In genomic region chr10:121419640-121420470, GRCm38 (mm10) we compare ENCODE assay signal across 8 mouse cellular contexts. TPM values are rescaled to one million over a fixed set of nuclear protein-coding genes. Genes with fewer than 3 reads are reported as not detected.
A peak's percentile ranks its signal among the peaks of the same experiment; 100 is the strongest.
DNase-seq lines count a peak whose midpoint lies in the region; ATAC-seq and TF ChIP-seq lines count a peak whose summit lies in the region.

No protein-coding gene starts in this region.

- H3K27me3 ChIP-seq in heart, embryonic 12.5 days (replicated peaks): no peaks in the 10 kb centered on the region
- no peaks in the 10 kb centered on the region for H3K27me3 ChIP-seq in intestine, postnatal 0 days (replicated peaks; ENCODE audit: control insufficient read depth, insufficient read depth, low read length)

- H3K4me3 ChIP-seq in heart, embryonic 12.5 days: no peak overlapping the region
- H3K4me3 ChIP-seq in intestine, postnatal 0 days (ENCODE audit: low read depth, low read length): no peak overlapping the region

- peaks cover 72% of the 10 kb centered on the region for H3K4me1 ChIP-seq in heart, embryonic 12.5 days (replicated peaks)
- peaks cover 6% of the 10 kb centered on the region for H3K4me1 ChIP-seq in intestine, postnatal 0 days (replicated peaks; ENCODE audit: control insufficient read depth, insufficient read depth, low read length)

- peak overlapping the region; percentile 20; the same call in 1 of the 2 replicates for H3K4me2 ChIP-seq in heart, embryonic 12.5 days
- H3K4me2 ChIP-seq in intestine, postnatal 0 days (replicated peaks; ENCODE audit: low read depth): no peak overlapping the region

- ATAC-seq in heart, embryonic 12.5 days (ENCODE audit: insufficient number of reproducible peaks, low FRiP score): peak; percentile 50; the same call in 1 of the 2 replicates
- peak; percentile 61 for ATAC-seq in intestine, postnatal 0 days

- 50% methylated on average over 22 of the region's 22 CpGs for WGBS in heart, embryonic 12.5 days
- WGBS in intestine, postnatal 0 days: 31% methylated on average over 22 of the region's 22 CpGs

- no peak overlapping the region for H3K9ac ChIP-seq in heart, embryonic 12.5 days
- no peak overlapping the region for H3K9ac ChIP-seq in intestine, postnatal 0 days (ENCODE audit: low read depth, low read length)

- TF ChIP-seq CTCF in intestine, postnatal 0 days (IDR thresholded peaks at IDR 0.05; ENCODE audit: low read depth): peak; percentile 27; the same call in 1 of the 2 replicates

- peaks cover 21% of the 10 kb centered on the region for H3K36me3 ChIP-seq in heart, embryonic 12.5 days
- H3K36me3 ChIP-seq in intestine, postnatal 0 days (ENCODE audit: control insufficient read depth, insufficient read depth): peaks cover 25% of the 10 kb centered on the region

- H3K9me3 ChIP-seq in heart, embryonic 12.5 days (replicated peaks): no peaks in the 10 kb centered on the region
- H3K9me3 ChIP-seq in intestine, postnatal 0 days (ENCODE audit: control insufficient read depth): no peaks in the 10 kb centered on the region

- no peak for DNase-seq in heart, postnatal 25 days (ENCODE audit: low spot score)
- peak; percentile 75 for DNase-seq in ZHBTc4 (ENCODE audit: low read depth, low spot score)
- peak; percentile 71 to 84 for DNase-seq in lung, postnatal 4 days
- peak; percentile 56 for DNase-seq in thymus, postnatal 0 days (ENCODE audit: low spot score)
- no peak for DNase-seq in frontal cortex, postnatal 10 days (ENCODE audit: low spot score in 2 of 2)
- no peak for DNase-seq in yolk sac, embryonic 10.5 days (ENCODE audit: low spot score)

- peak overlapping the region; percentile 26 for H3K27ac ChIP-seq in heart, embryonic 12.5 days (ENCODE audit: poor library complexity, severe bottlenecking)
- H3K27ac ChIP-seq in intestine, postnatal 0 days (ENCODE audit: low read depth, low read length): no peak overlapping the region

- intact Hi-C loops in heart, postnatal 25 days (cut with DNase I): no loop called here

RNA-seq across cellular contexts. Expression of gene Gns, which starts 55.0 kb away (rescaled TPM):
- 40.2 and 40.3 TPM in 2 replicates for polyA plus RNA-seq in heart, embryonic 12.5 days (2016; fragmentation: Nextera tagmentation; extraction: Ambion mirVana)
- 10 to 100 TPM; 67.8 to 72.4 TPM for total RNA-seq in heart, postnatal 25 days (2021)
- polyA plus RNA-seq in intestine, postnatal 0 days (2015; fragmentation: Nextera tagmentation; extraction: Ambion mirVana): 68.6 and 78.1 TPM in 2 replicates
- polyA plus RNA-seq in thymus, postnatal 0 days (2015; fragmentation: Nextera tagmentation; extraction: Ambion mirVana): 19.6 and 19.8 TPM in 2 replicates

RNA-seq across cellular contexts. Expression of gene Rassf3, which starts 56.3 kb away (rescaled TPM):
- 27.0 and 28.1 TPM in 2 replicates for polyA plus RNA-seq in heart, embryonic 12.5 days (2016; fragmentation: Nextera tagmentation; extraction: Ambion mirVana)
- 100 to 1,000 TPM; 146 to 157 TPM for total RNA-seq in heart, postnatal 25 days (2021)
- 16.7 and 18.1 TPM in 2 replicates for polyA plus RNA-seq in intestine, postnatal 0 days (2015; fragmentation: Nextera tagmentation; extraction: Ambion mirVana)
- 6.1 and 6.2 TPM in 2 replicates for polyA plus RNA-seq in thymus, postnatal 0 days (2015; fragmentation: Nextera tagmentation; extraction: Ambion mirVana)

Comparison
In these comparisons a context has a peak if more than half of its experiments do, and no peak if none do; other contexts are left out.
1. DNase-seq: peak in ZHBTc4 (single experiment), lung, postnatal 4 days (2 of 2) and thymus, postnatal 0 days (single experiment); none in heart, postnatal 25 days (single experiment), frontal cortex, postnatal 10 days (0 of 2) and yolk sac, embryonic 10.5 days (single experiment).